Mouse (Mus musculus) olfactory bulb, adult 2 months (tissue): Measurements from ENCODE around the gene Ntn1.

Experiments used
- CTCF ChIP-seq: fragments of 200-500 bp; IDR thresholded peaks from 2 replicates; pipeline ENCODE4 v1.5.1; 2012; ENCODE audit warnings: low read depth, mild to moderate bottlenecking, low read length, moderate library complexity; ENCODE audit not compliant: insufficient read depth
- POLR2A ChIP-seq: fragments of 200-500 bp; IDR thresholded peaks from 2 replicates; pipeline ENCODE4 v1.6.1; 2012; ENCODE audit warnings: mild to moderate bottlenecking, low read depth, low read length, moderate library complexity; ENCODE audit not compliant: insufficient read depth

DNA sequence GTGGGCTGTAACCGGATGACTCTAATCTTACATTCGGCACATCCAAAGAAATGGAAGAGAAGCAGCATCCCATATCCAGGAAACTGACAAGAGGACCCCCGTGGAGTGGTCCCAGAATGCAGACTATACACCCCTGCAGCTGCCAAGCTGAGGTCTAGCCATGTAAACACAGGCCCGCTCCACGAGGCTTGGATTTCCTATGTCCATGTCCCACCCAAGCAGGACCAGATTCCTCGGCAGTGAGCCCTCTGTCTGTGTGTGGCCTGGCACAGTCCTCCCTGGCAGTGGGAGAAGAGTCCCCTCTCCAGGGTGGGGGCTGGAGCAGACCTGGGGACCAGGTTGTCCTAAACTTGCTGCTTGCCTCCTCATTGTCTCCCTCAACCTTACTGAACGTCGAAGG, 213.4 kb downstream of the Ntn1 start:
- TF ChIP-seq CTCF (no peak), POLR2A (no peak)
